Mouse (Mus musculus): ENCODE measurements around the gene Il17d.

GRCm38 (mm10) chr14:57556922-57557321, 32.3 kb downstream of the Il17d start:
- TF ChIP-seq CTCF (IDR thresholded peaks at IDR 0.05; ENCODE audit: low read depth) (no peak), EP300 (IDR thresholded peaks at IDR 0.05; ENCODE audit: low read depth) (no peak)

Data from liver, embryonic 14.5 days (tissue).